Mouse (Mus musculus) kidney, adult 18-20 months (tissue): ENCODE results near the gene Notch2.

Experiments
- DNase-seq: peaks from one replicate; pipeline ENCODE4 v3.0.0; 2021

Gene Notch2

DNA sequence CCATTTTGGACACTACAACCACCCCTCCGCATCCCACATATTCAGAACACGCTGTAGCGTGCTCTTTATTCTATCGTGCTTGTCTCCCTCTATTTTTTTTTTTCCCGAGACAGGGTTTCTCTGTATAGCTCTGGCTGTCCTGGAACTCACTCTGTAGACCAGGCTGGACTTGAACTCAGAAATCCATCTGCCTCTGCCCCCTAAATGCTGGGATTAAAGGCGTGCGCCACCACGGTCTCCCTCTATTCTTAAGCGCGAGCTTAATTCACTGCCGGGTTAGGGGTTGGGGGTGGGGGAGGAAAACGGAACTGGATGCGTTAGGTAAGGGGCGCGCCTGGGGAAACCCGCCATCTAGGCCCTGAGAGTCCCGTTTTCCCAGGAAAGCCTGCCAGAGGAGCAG is 147.0 kb downstream of the Notch2 start, which contains the start of gene Adam30:
Gene Adam30, plus strand, starts transcription at position 301 of the 400 bp plus-strand sequence.
- DNase-seq: no peak

GRCm38 (mm10) chr3:98178340-98178739 is 165.0 kb downstream of the Notch2 start:
- DNase-seq: peak; percentile 53

DNA sequence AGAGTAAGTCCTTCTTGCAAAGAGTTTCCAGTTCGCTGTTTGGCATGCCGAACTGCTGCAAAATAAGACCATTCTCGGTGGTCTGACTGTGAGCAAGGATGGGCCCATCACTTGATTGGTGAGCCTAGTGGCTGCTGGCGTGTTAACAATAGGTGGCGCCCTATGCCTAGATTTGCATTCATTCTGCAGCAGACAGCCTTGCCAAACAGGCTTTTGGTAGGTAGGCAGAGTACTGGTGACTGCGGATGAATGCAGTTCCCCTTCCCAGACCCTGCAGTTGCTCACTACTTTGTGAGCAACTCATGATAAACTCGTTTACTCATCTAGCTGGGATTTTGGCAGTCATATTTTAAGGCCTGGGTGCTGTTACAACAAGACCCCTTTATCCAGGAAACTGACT is 167.5 kb downstream of the Notch2 start:
- DNase-seq: peak; percentile 59

- DNase-seq: no peak
Measured at GRCm38 (mm10) chr3:98185163-98185714, 171.9 kb downstream of the Notch2 start.

GRCm38 (mm10) chr3:98187777-98188176 is 174.4 kb downstream of the Notch2 start:
- DNase-seq: no peak

GRCm38 (mm10) chr3:98197711-98198532 is 184.6 kb downstream of the Notch2 start:
- DNase-seq: no peak

DNA sequence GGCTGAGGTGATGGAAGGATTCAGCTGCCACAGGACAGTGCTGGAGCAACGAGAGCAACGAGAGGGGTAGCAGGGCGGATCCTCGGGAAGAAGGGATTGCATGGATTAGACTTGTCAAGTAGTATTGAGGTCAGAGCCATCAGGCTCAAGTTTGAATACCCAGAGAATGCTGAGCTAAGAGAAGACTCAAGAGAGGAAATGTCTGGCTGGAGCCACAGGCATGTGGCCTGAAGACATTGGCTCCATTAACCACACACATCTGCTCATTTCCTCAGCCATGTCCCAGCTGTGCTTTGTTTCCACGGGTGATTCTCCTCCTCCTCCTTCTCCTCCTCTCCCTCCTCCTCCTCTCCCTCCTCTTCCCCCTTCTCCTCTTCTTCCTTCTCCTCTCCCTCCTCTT is 186.4 kb downstream of the Notch2 start:
- no peak for DNase-seq
